Mouse (Mus musculus) T-helper 17 cell (primary cell): Measurements from ENCODE around the gene Fundc2.

Experiments
- in situ Hi-C, 2 experiments: fragments of 300-600 bp; cut with MboI, MseI; formaldehyde crosslinking; loops; 1 replicate in 1 of 2; 2 replicates in 1 of 2; pipeline ENCODE4 v1.15.1; 2025; ENCODE audit warnings: high pct_unique_total_duplicates in 2 of 2

Gene Fundc2

GRCm38 (mm10) chrX:75382195-75382771, at the start of gene Fundc2, which contains the start of gene F8:
Gene Fundc2, plus strand, starts transcription at chrX:75382399.
Gene F8, minus strand, starts transcription at chrX:75382615.
- in situ Hi-C loops, result no loop called here

- in situ Hi-C loops, result no loop called here
Observed at GRCm38 (mm10) chrX:75370197-75370596, 12.0 kb upstream of the Fundc2 start.

GRCm38 (mm10) chrX:75372666-75373425, 9.4 kb upstream of the Fundc2 start:
- in situ Hi-C loops, result no loop called here

- in situ Hi-C loops, result no loop called here
Observed at GRCm38 (mm10) chrX:75376815-75377214, 5.4 kb upstream of the Fundc2 start.

GRCm38 (mm10) chrX:75381176-75381575, 1.0 kb upstream of the Fundc2 start:
- in situ Hi-C loops, result no loop called here

- in situ Hi-C loops, result no loop called here
Observed at GRCm38 (mm10) chrX:75381699-75382098, 500 bp upstream of the Fundc2 start.

GRCm38 (mm10) chrX:75399471-75399870, 17.3 kb downstream of the Fundc2 start:
- in situ Hi-C loops, result no loop called here

- in situ Hi-C loops, result no loop called here
Observed at GRCm38 (mm10) chrX:75402668-75403067, 20.5 kb downstream of the Fundc2 start.

- in situ Hi-C loops, result no loop called here
Observed at GRCm38 (mm10) chrX:75403350-75403749, 21.2 kb downstream of the Fundc2 start.

- in situ Hi-C loops, result no loop called here
Observed at GRCm38 (mm10) chrX:75409711-75410110, 27.5 kb downstream of the Fundc2 start.

- in situ Hi-C loops, result loop anchor here in 1 of 2 experiments (5.0 kb wide), 1 partner anchor 101 kb away; no protein-coding TSS in a partner anchor
Observed at GRCm38 (mm10) chrX:75415936-75416785, 34.0 kb downstream of the Fundc2 start, which contains the start of the genes Cmc4, Mtcp1 and Brcc3. Gene Cmc4, minus strand, starts transcription at chrX:75416584. Gene Mtcp1, minus strand, starts transcription at chrX:75416588. Gene Brcc3, plus strand, starts transcription at chrX:75416628.
